Mouse (Mus musculus): ENCODE measurements at regions not wholly inside any gene's neighbourhood (a gene's known extent, or its start where the extent isn't known, plus 50 kb on each side); places are given as distances from the start of the nearest gene placed in this dataset.

GRCm38 (mm10) chr12:97783476-97783875 is 475.8 kb downstream of the Galc start:
- H3K4me1 ChIP-seq (ENCODE audit: control insufficient read depth, insufficient read depth, low read length) = no peaks in the 10 kb centered on the region
- no peak overlapping the region for H3K4me3 ChIP-seq (ENCODE audit: insufficient read depth, low read length)
- TF ChIP-seq CTCF (IDR thresholded peaks at IDR 0.05; ENCODE audit: borderline replicate concordance, insufficient read depth, low read length) (no peak), POLR2A (IDR thresholded peaks at IDR 0.05; ENCODE audit: low read depth, low read length) (no peak)
- no peak overlapping the region for H3K27ac ChIP-seq (ENCODE audit: insufficient read depth, low read length)

DNA sequence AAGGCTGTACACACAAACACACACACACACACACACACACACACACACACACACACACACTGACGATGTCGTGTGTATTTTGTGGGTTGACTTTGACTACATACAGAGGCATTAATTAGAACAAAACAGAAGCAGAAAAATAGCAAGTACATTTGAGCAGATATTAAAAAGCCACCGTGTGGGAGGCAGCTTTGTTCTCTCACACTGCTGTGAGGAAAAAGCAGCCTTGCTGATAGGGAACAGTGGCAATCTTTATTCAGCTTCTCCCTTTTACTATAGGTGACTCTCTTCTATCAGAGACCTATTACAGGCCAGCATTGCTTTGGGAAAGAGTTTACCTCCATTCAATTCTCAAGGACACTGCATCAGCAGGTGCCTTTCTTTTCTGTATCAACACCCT is 500.1 kb downstream of the Galc start:
- Histone ChIP-seq H3K4me3 (ENCODE audit: insufficient read depth, low read length) (no peak overlapping the region), H3K27ac (ENCODE audit: insufficient read depth, low read length) (no peak overlapping the region), H3K4me1 (ENCODE audit: control insufficient read depth, insufficient read depth, low read length) (no peaks in the 10 kb centered on the region)
- TF ChIP-seq POLR2A (IDR thresholded peaks at IDR 0.05; ENCODE audit: low read depth, low read length) (no peak), CTCF (IDR thresholded peaks at IDR 0.05; ENCODE audit: borderline replicate concordance, insufficient read depth, low read length) (no peak)

DNA sequence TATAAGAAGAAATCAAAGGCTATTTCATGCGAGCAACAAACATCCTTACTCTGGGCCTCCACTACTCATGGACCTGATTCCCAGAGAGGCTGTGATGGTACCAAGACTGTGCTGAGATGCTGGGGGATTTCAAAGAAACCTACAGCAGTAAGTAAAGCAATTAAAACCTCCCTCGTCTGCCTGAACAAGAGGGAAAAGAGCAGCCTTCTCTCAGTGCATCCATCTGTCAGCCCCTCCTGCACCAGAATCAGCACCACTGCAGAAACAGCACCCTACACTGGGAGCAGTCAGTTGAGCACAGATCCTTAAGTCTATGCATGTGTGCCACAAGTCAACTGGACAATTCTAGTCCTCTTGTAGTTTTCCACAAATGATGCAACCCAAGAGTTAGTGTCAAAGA is 500.6 kb downstream of the Galc start:
- TF ChIP-seq POLR2A (IDR thresholded peaks at IDR 0.05; ENCODE audit: low read depth, low read length) = no peak
- TF ChIP-seq CTCF (IDR thresholded peaks at IDR 0.05; ENCODE audit: borderline replicate concordance, insufficient read depth, low read length) = no peak

DNA sequence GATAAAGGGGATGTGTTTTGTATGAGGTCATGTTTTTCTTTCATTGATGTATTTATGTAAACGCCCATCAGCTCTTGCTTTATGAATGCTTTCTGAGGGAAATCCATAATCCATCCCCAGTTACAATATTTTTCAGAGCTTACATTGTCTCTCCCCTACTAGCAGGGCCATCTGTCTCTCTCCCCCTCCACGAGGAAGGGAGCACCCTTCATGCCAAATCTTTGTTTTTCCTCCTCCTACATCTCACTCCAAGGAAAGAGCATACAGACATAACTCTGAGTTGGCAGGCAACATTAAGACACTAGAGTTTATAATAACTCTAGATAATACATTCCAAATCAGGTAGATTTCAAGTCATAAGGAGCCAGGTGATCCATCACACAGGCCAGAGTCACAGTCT is 509.1 kb downstream of the Galc start:
- Histone ChIP-seq H3K4me3 (ENCODE audit: insufficient read depth, low read length) (no peak overlapping the region), H3K27ac (ENCODE audit: insufficient read depth, low read length) (no peak overlapping the region), H3K4me1 (ENCODE audit: control insufficient read depth, insufficient read depth, low read length) (no peaks in the 10 kb centered on the region)
- no peak for TF ChIP-seq CTCF (IDR thresholded peaks at IDR 0.05; ENCODE audit: borderline replicate concordance, insufficient read depth, low read length)
- TF ChIP-seq POLR2A (IDR thresholded peaks at IDR 0.05; ENCODE audit: low read depth, low read length) = no peak

More for the DNA sequence above, 500.6 kb downstream of the Galc start:
- Histone ChIP-seq H3K27ac (ENCODE audit: insufficient read depth, low read length) (no peak overlapping the region), H3K4me1 (ENCODE audit: control insufficient read depth, insufficient read depth, low read length) (no peaks in the 10 kb centered on the region), H3K4me3 (ENCODE audit: insufficient read depth, low read length) (no peak overlapping the region)

- TF ChIP-seq CTCF (IDR thresholded peaks at IDR 0.05; ENCODE audit: borderline replicate concordance, insufficient read depth, low read length) (no peak), POLR2A (IDR thresholded peaks at IDR 0.05; ENCODE audit: low read depth, low read length) (no peak)
- Histone ChIP-seq H3K4me1 (ENCODE audit: control insufficient read depth, insufficient read depth, low read length) (no peaks in the 10 kb centered on the region), H3K27ac (ENCODE audit: insufficient read depth, low read length) (no peak overlapping the region), H3K4me3 (ENCODE audit: insufficient read depth, low read length) (no peak overlapping the region)
Observed at GRCm38 (mm10) chr12:97740927-97741326, 518.3 kb downstream of the Galc start.

- no peaks in the 10 kb centered on the region for H3K4me1 ChIP-seq (ENCODE audit: control insufficient read depth, insufficient read depth, low read length)
- H3K27ac ChIP-seq (ENCODE audit: insufficient read depth, low read length) = no peak overlapping the region
Observed at GRCm38 (mm10) chr12:97732078-97732580, 527.1 kb downstream of the Galc start.

GRCm38 (mm10) chr12:97720554-97720953 is 538.7 kb downstream of the Galc start:
- Histone ChIP-seq H3K4me3 (ENCODE audit: insufficient read depth, low read length) (no peak overlapping the region), H3K4me1 (ENCODE audit: control insufficient read depth, insufficient read depth, low read length) (no peaks in the 10 kb centered on the region), H3K27ac (ENCODE audit: insufficient read depth, low read length) (no peak overlapping the region)
- TF ChIP-seq POLR2A (IDR thresholded peaks at IDR 0.05; ENCODE audit: low read depth, low read length) = no peak
- no peak for TF ChIP-seq CTCF (IDR thresholded peaks at IDR 0.05; ENCODE audit: borderline replicate concordance, insufficient read depth, low read length)

More at GRCm38 (mm10) chr12:97732078-97732580, 527.1 kb downstream of the Galc start:
- no peak overlapping the region for H3K4me3 ChIP-seq (ENCODE audit: insufficient read depth, low read length)
- TF ChIP-seq POLR2A (IDR thresholded peaks at IDR 0.05; ENCODE audit: low read depth, low read length) (no peak), CTCF (IDR thresholded peaks at IDR 0.05; ENCODE audit: borderline replicate concordance, insufficient read depth, low read length) (no peak)

DNA sequence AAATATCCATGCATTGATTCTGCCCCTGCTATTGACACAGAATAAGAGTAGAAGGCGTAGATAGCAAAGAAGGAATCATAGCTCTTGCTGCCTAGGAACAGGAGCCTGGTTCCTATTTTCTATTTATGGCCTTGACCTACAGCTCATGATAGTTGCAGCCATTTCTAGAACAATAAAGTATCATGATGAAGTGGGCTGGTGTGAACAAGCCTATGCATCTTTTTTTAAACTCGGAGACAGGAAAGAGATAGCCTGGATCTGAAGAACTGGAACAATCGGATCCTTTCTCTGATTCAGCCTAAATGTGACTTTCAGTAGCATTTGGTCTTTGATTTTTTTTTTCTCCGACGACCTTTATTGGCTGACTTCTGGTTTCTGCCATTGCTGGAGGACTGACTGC is 541.4 kb downstream of the Galc start:
- Histone ChIP-seq H3K4me3 (ENCODE audit: insufficient read depth, low read length) (no peak overlapping the region), H3K4me1 (ENCODE audit: control insufficient read depth, insufficient read depth, low read length) (no peaks in the 10 kb centered on the region), H3K27ac (ENCODE audit: insufficient read depth, low read length) (no peak overlapping the region)
- no peak for TF ChIP-seq CTCF (IDR thresholded peaks at IDR 0.05; ENCODE audit: borderline replicate concordance, insufficient read depth, low read length)
- TF ChIP-seq POLR2A (IDR thresholded peaks at IDR 0.05; ENCODE audit: low read depth, low read length) = no peak
